Mouse (Mus musculus) heart, embryonic 16.5 days (tissue): ENCODE results near the gene Cd163. TPM values are rescaled to one million over a fixed set of nuclear protein-coding genes. Genes with fewer than 3 reads are reported as not detected.

ENCODE experiments used
- ATAC-seq: fragments of 200-750 bp; cut with Nextera tagmentation; replicated peaks from 2 replicates; pipeline ENCODE4 v1.8.0; 2017; ENCODE audit warnings: moderate number of reproducible peaks; ENCODE audit not compliant: insufficient read depth, low FRiP score; ENCODE audit errors: extremely low read depth
- H3K27ac ChIP-seq: fragments of 300-500 bp; sonication (generic); 2 replicates; pipeline ENCODE4 v1.5.1; 2014; ENCODE audit warnings: mild to moderate bottlenecking, low read length, control low read depth, moderate library complexity
- H3K27me3 ChIP-seq: fragments of 300-500 bp; sonication (generic); 2 replicates; pipeline ENCODE4 v1.6.1; 2014; ENCODE audit warnings: low read length, mixed read lengths; ENCODE audit not compliant: control insufficient read depth, insufficient read depth
- H3K36me3 ChIP-seq: fragments of 300-500 bp; sonication (generic); 2 replicates; pipeline ENCODE4 v1.6.1; 2014; ENCODE audit not compliant: control insufficient read depth, insufficient read depth
- H3K4me1 ChIP-seq: fragments of 300-500 bp; sonication (generic); 2 replicates; pipeline ENCODE4 v1.6.1; 2014; ENCODE audit warnings: low read length, mixed read lengths; ENCODE audit not compliant: control insufficient read depth, insufficient read depth
- H3K4me2 ChIP-seq: fragments of 300-500 bp; sonication (generic); 2 replicates; pipeline ENCODE4 v1.6.1; 2014; ENCODE audit warnings: low read depth, mild to moderate bottlenecking, control low read depth, low read length
- H3K4me3 ChIP-seq: fragments of 300-500 bp; sonication (generic); 2 replicates; pipeline ENCODE4 v1.5.1; 2014; ENCODE audit warnings: mild to moderate bottlenecking, control low read depth, low read length
- H3K9ac ChIP-seq: fragments of 300-500 bp; sonication (generic); 2 replicates; pipeline ENCODE4 v1.6.1; 2014; ENCODE audit warnings: low read length, control low read depth
- H3K9me3 ChIP-seq: fragments of 300-500 bp; sonication (generic); replicated peaks from 2 replicates; pipeline ENCODE4 v1.6.1; 2016; ENCODE audit warnings: low read length; ENCODE audit not compliant: control insufficient read depth
- WGBS: fragments of 180-500 bp; shearing (Covaris S2); extraction: QIAGEN DNeasy Blood & Tissue Kit; methylation state at CpG from one replicate; pipeline ENCODE4 v1.1.7; 2014; 5-methylcytosine and 5-hydroxymethylcytosine counted together
- polyA plus RNA-seq: library from polyadenylated mRNA; unstranded; fragments of >200 nt; fragmentation: Nextera tagmentation; extraction: Ambion mirVana; gene quantifications from 2 replicates; pipeline ENCODE4 v1.2.1, GENCODE M21; 2015

Cd163 gene
- polyA plus RNA-seq, 1 experiment from 2014 or later = 0.50 TPM

- ATAC-seq = no peak
- H3K4me3 ChIP-seq = no peak overlapping the region
- 75% methylated on average over 3 of the region's 3 CpGs for WGBS
- H3K4me2 ChIP-seq = no peak overlapping the region
- no peaks in the 10 kb centered on the region for H3K9me3 ChIP-seq
- no peaks in the 10 kb centered on the region for H3K27me3 ChIP-seq
- no peaks in the 10 kb centered on the region for H3K36me3 ChIP-seq
- H3K27ac ChIP-seq = no peak overlapping the region
- H3K9ac ChIP-seq = no peak overlapping the region
- H3K4me1 ChIP-seq = no peaks in the 10 kb centered on the region
Observed at GRCm38 (mm10) chr6:124301447-124302192, 2.8 kb upstream of the Cd163 start.

GRCm38 (mm10) chr6:124308935-124309334, 4.5 kb downstream of the Cd163 start:
- Histone ChIP-seq H3K27ac (no peak overlapping the region), H3K4me3 (no peak overlapping the region), H3K9ac (no peak overlapping the region), H3K4me1 (no peaks in the 10 kb centered on the region), H3K9me3 (no peaks in the 10 kb centered on the region), H3K36me3 (no peaks in the 10 kb centered on the region), H3K27me3 (no peaks in the 10 kb centered on the region), H3K4me2 (no peak overlapping the region)
- WGBS = 74% methylated on average over 8 of the region's 8 CpGs
- ATAC-seq = no peak

GRCm38 (mm10) chr6:124312292-124312691, 7.8 kb downstream of the Cd163 start:
- no peak overlapping the region for H3K4me2 ChIP-seq
- no peaks in the 10 kb centered on the region for H3K36me3 ChIP-seq
- no peaks in the 10 kb centered on the region for H3K4me1 ChIP-seq
- 77% methylated on average over 6 of the region's 6 CpGs for WGBS
- H3K4me3 ChIP-seq = no peak overlapping the region
- no peaks in the 10 kb centered on the region for H3K9me3 ChIP-seq
- no peak for ATAC-seq
- no peak overlapping the region for H3K9ac ChIP-seq
- no peaks in the 10 kb centered on the region for H3K27me3 ChIP-seq
- no peak overlapping the region for H3K27ac ChIP-seq

GRCm38 (mm10) chr6:124320371-124320770, 15.9 kb downstream of the Cd163 start:
- Histone ChIP-seq H3K4me3 (no peak overlapping the region), H3K9ac (no peak overlapping the region), H3K4me1 (no peaks in the 10 kb centered on the region), H3K4me2 (no peak overlapping the region), H3K36me3 (no peaks in the 10 kb centered on the region), H3K9me3 (no peaks in the 10 kb centered on the region), H3K27ac (no peak overlapping the region), H3K27me3 (no peaks in the 10 kb centered on the region)
- no peak for ATAC-seq
- WGBS = 66% methylated on average over 6 of the region's 6 CpGs

- Histone ChIP-seq H3K4me1 (no peaks in the 10 kb centered on the region), H3K36me3 (no peaks in the 10 kb centered on the region), H3K9ac (no peak overlapping the region), H3K27ac (no peak overlapping the region), H3K4me3 (no peak overlapping the region), H3K9me3 (no peaks in the 10 kb centered on the region), H3K4me2 (no peak overlapping the region), H3K27me3 (no peaks in the 10 kb centered on the region)
- 76% methylated on average over 16 of the region's 16 CpGs for WGBS
- no peak for ATAC-seq
Observed at GRCm38 (mm10) chr6:124321481-124322475, 17.3 kb downstream of the Cd163 start.

GRCm38 (mm10) chr6:124328394-124328991, 24.0 kb downstream of the Cd163 start:
- ATAC-seq = no peak
- H3K4me1 ChIP-seq = no peaks in the 10 kb centered on the region
- no peak overlapping the region for H3K27ac ChIP-seq
- 77% methylated on average over 3 of the region's 3 CpGs for WGBS
- H3K4me2 ChIP-seq = no peak overlapping the region
- no peaks in the 10 kb centered on the region for H3K36me3 ChIP-seq
- no peak overlapping the region for H3K4me3 ChIP-seq
- H3K9ac ChIP-seq = no peak overlapping the region
- no peaks in the 10 kb centered on the region for H3K27me3 ChIP-seq
- H3K9me3 ChIP-seq = no peaks in the 10 kb centered on the region

- Histone ChIP-seq H3K4me1 (no peaks in the 10 kb centered on the region), H3K4me2 (no peak overlapping the region), H3K36me3 (no peaks in the 10 kb centered on the region), H3K27ac (no peak overlapping the region), H3K9me3 (no peaks in the 10 kb centered on the region), H3K9ac (no peak overlapping the region), H3K4me3 (no peak overlapping the region), H3K27me3 (no peaks in the 10 kb centered on the region)
- no peak for ATAC-seq
- 84% methylated on average over 7 of the region's 7 CpGs for WGBS
Observed at GRCm38 (mm10) chr6:124329622-124330021, 25.2 kb downstream of the Cd163 start.

- no peaks in the 10 kb centered on the region for H3K36me3 ChIP-seq
- no peak overlapping the region for H3K4me2 ChIP-seq
- H3K9ac ChIP-seq = no peak overlapping the region
- H3K9me3 ChIP-seq = no peaks in the 10 kb centered on the region
- no peak overlapping the region for H3K27ac ChIP-seq
- WGBS = 70% methylated on average over 4 of the region's 4 CpGs
- no peaks in the 10 kb centered on the region for H3K4me1 ChIP-seq
- ATAC-seq = no peak
- no peak overlapping the region for H3K4me3 ChIP-seq
- no peaks in the 10 kb centered on the region for H3K27me3 ChIP-seq
Observed at GRCm38 (mm10) chr6:124345096-124345495, 40.6 kb downstream of the Cd163 start.

- Histone ChIP-seq H3K9ac (no peak overlapping the region), H3K4me2 (no peak overlapping the region), H3K27me3 (no peaks in the 10 kb centered on the region), H3K27ac (no peak overlapping the region), H3K4me3 (no peak overlapping the region), H3K9me3 (no peaks in the 10 kb centered on the region), H3K36me3 (no peaks in the 10 kb centered on the region), H3K4me1 (no peaks in the 10 kb centered on the region)
- ATAC-seq = no peak
- WGBS = 81% methylated on average over 6 of the region's 6 CpGs
Observed at GRCm38 (mm10) chr6:124346613-124347012, 42.2 kb downstream of the Cd163 start.
